8 mouse cellular contexts compared by ENCODE assay signal in genomic region chr6:47757849-47758248, GRCm38 (mm10). TPM values are rescaled to one million over a fixed set of nuclear protein-coding genes. Genes with fewer than 3 reads are reported as not detected.
A peak's percentile ranks its signal among the peaks of the same experiment; 100 is the strongest.
DNase-seq lines count a peak whose midpoint lies in the region; ATAC-seq lines count a peak whose summit lies in the region.
"Not testable (repeated sequence)": the region's sequence is repeated elsewhere in the genome, so short reads cannot be mapped to it uniquely, and the experiment has no call there.

No protein-coding gene starts in this region.

- H3K4me1 ChIP-seq in forebrain, embryonic 10.5 days; intestine, embryonic 16.5 days (ENCODE audit: control insufficient read depth, insufficient read depth, low read length); liver, embryonic 16.5 days (ENCODE audit: control insufficient read depth, low read depth, low read length); neural tube, embryonic 12.5 days: not testable (repeated sequence)

- not testable (repeated sequence) for H3K9ac ChIP-seq in intestine, embryonic 16.5 days (ENCODE audit: low read depth, low read length); liver, embryonic 16.5 days (ENCODE audit: low read depth, low read length); neural tube, embryonic 12.5 days

- H3K4me3 ChIP-seq in forebrain, embryonic 10.5 days, result peak overlapping the region; percentile 37
- H3K4me3 ChIP-seq in intestine, embryonic 16.5 days (ENCODE audit: low read length), result 0 out of 2 replicates have a peak overlapping the region, but pooled peaks have one; percentile 14
- H3K4me3 ChIP-seq in liver, embryonic 16.5 days (ENCODE audit: low read depth, low read length), result not testable (repeated sequence)
- peak overlapping the region; percentile 27; the same call in 1 of the 2 replicates for H3K4me3 ChIP-seq in neural tube, embryonic 12.5 days

- H3K4me2 ChIP-seq in intestine, embryonic 16.5 days (ENCODE audit: low read depth, low read length), result peak overlapping the region; percentile 33; the same call in 1 of the 2 replicates
- peak overlapping the region; percentile 44 for H3K4me2 ChIP-seq in liver, embryonic 16.5 days (ENCODE audit: low read depth, low read length)
- peak overlapping the region; percentile 48 for H3K4me2 ChIP-seq in neural tube, embryonic 12.5 days (replicated peaks)

- not testable (repeated sequence) for H3K9me3 ChIP-seq in forebrain, embryonic 10.5 days; intestine, embryonic 16.5 days (ENCODE audit: control insufficient read depth, low read length); liver, embryonic 16.5 days (replicated peaks; ENCODE audit: control insufficient read depth, low read length); neural tube, embryonic 12.5 days

- DNase-seq in T-cell, adult 2 months (ENCODE audit: low spot score), result peak; percentile 92
- DNase-seq in forebrain, embryonic 10.5 days (ENCODE audit: extremely low spot score, low spot score), result not testable (repeated sequence)
- peak; percentile 95 for DNase-seq in heart, adult 8-10 months (ENCODE audit: low spot score)
- peak; percentile 96 to 97 for DNase-seq in layer of hippocampus, postnatal 36 days
- peak; percentile 75 to 82 for DNase-seq in spleen, postnatal 4 days (ENCODE audit: low spot score in 2 of 2)

- H3K27ac ChIP-seq in forebrain, embryonic 10.5 days; intestine, embryonic 16.5 days (ENCODE audit: low read length); liver, embryonic 16.5 days (ENCODE audit: low read length); neural tube, embryonic 12.5 days: not testable (repeated sequence)

- H3K27me3 ChIP-seq in forebrain, embryonic 10.5 days (ENCODE audit: poor library complexity, severe bottlenecking); intestine, embryonic 16.5 days (replicated peaks; ENCODE audit: control insufficient read depth, insufficient read depth, low read length); liver, embryonic 16.5 days (ENCODE audit: control insufficient read depth, insufficient read depth, low read depth, low read length); neural tube, embryonic 12.5 days (replicated peaks): not testable (repeated sequence)

- not testable (repeated sequence) for ATAC-seq in intestine, embryonic 16.5 days; liver, embryonic 16.5 days (ENCODE audit: low read depth); neural tube, embryonic 12.5 days (ENCODE audit: low FRiP score, low read depth)

- WGBS in forebrain, embryonic 10.5 days, result 5% methylated on average over 21 of the region's 38 CpGs
- WGBS in intestine, embryonic 16.5 days, result under 1% methylated on average over 16 of the region's 38 CpGs
- 3% methylated on average over 16 of the region's 38 CpGs for WGBS in liver, embryonic 16.5 days (ENCODE audit: insufficient replicate concordance)
- WGBS in neural tube, embryonic 12.5 days, result 6% methylated on average over 21 of the region's 38 CpGs

- H3K36me3 ChIP-seq in forebrain, embryonic 10.5 days (replicated peaks); intestine, embryonic 16.5 days (ENCODE audit: control insufficient read depth, insufficient read depth, low read length); liver, embryonic 16.5 days (ENCODE audit: control insufficient read depth, insufficient read depth); neural tube, embryonic 12.5 days: not testable (repeated sequence)

RNA-seq across cellular contexts. Expression of gene Pdia4, which starts 55.4 kb away (rescaled TPM):
- polyA plus RNA-seq in forebrain, embryonic 10.5 days (2016; fragmentation: Nextera tagmentation; extraction: Ambion mirVana), result 275 and 311 TPM in 2 replicates
- 10 to 100 TPM; 35.8 to 45.8 (median 38.8) TPM for total RNA-seq in heart, adult 8-10 months (2022)
- polyA plus RNA-seq in intestine, embryonic 16.5 days (2015; fragmentation: Nextera tagmentation; extraction: Ambion mirVana), result 332 and 340 TPM in 2 replicates
- 10 to 100 TPM; 76.7 to 99.9 TPM for total RNA-seq in layer of hippocampus, postnatal 36 days (2021)
- polyA plus RNA-seq in liver, embryonic 16.5 days (2015; fragmentation: Nextera tagmentation; extraction: Ambion mirVana), result 132 and 136 TPM in 2 replicates
- 196 and 221 TPM in 2 replicates for polyA plus RNA-seq in neural tube, embryonic 12.5 days (2016; fragmentation: Nextera tagmentation; extraction: Ambion mirVana)
